Mouse (Mus musculus): Measurements from ENCODE around the gene Krtap17-1. TPM values are rescaled to one million over a fixed set of nuclear protein-coding genes. Genes with fewer than 3 reads are reported as not detected.

The Krtap17-1 gene
- polyA plus RNA-seq, 1 experiment from 2014 or later: 0.56 TPM

DNA sequence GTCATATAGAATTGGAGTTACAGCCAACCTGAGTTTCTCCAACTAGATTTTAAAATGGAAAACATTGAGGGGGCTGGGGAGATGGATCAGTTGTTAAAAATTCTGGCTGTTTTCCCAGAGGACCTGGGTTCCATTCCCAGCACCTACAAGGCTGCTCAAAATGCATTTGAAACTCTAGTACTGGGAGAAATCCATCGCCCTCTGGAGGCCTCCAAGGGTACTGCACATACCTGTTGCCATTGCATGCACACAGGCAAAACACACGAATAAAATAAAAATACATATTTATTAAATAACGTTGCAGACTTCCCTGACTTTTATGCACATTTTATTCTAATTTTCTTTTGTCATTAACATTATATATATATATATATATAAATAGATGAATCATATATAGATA, 12.8 kb upstream of the Krtap17-1 start:
- 60% methylated on average over 3 of the region's 3 CpGs for WGBS
- no peak overlapping the region for H3K4me3 ChIP-seq (ENCODE audit: low read depth, low read length)
- H3K4me2 ChIP-seq (ENCODE audit: low read depth, low read length): no peak overlapping the region
- no peak overlapping the region for H3K9ac ChIP-seq (replicated peaks; ENCODE audit: low read depth, low read length)
- no peaks in the 10 kb centered on the region for H3K36me3 ChIP-seq (ENCODE audit: control insufficient read depth, insufficient read depth, low read length)
- H3K27ac ChIP-seq (ENCODE audit: low read depth, low read length): no peak overlapping the region
- no peaks in the 10 kb centered on the region for H3K27me3 ChIP-seq (ENCODE audit: control insufficient read depth, insufficient read depth, low read length)
- no peaks in the 10 kb centered on the region for H3K4me1 ChIP-seq (ENCODE audit: control insufficient read depth, insufficient read depth, low read length)
- ATAC-seq (ENCODE audit: low read depth): no peak
- no peaks in the 10 kb centered on the region; the same call in none of the 2 replicates for H3K9me3 ChIP-seq (ENCODE audit: control insufficient read depth, low read length)

DNA sequence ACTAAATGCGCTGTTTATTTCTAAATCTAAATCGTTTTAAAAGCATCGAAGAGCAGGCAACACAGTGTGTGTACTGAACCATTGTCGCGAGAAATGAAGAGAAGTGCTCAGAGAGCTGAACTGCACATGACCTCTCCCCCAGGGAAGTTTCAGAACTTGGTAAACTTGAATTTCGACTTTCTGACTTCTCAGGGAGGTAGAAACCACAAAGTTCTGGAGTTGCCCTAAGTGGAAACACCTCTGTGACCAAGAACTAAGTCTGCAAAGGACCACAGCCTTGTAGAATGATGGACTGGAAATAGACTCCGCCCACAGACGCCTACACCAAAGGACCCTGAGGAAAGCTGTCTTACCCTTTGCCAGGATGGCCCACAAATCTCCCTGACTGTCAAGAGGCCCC, 12.1 kb upstream of the Krtap17-1 start:
- no peak for ATAC-seq (ENCODE audit: low read depth)
- no peaks in the 10 kb centered on the region for H3K4me1 ChIP-seq (ENCODE audit: control insufficient read depth, insufficient read depth, low read length)
- 87% methylated on average over 8 of the region's 8 CpGs for WGBS
- no peaks in the 10 kb centered on the region for H3K36me3 ChIP-seq (ENCODE audit: control insufficient read depth, insufficient read depth, low read length)
- H3K9me3 ChIP-seq (ENCODE audit: control insufficient read depth, low read length): no peaks in the 10 kb centered on the region; the same call in none of the 2 replicates
- no peak overlapping the region for H3K9ac ChIP-seq (replicated peaks; ENCODE audit: low read depth, low read length)
- H3K27ac ChIP-seq (ENCODE audit: low read depth, low read length): no peak overlapping the region
- no peak overlapping the region for H3K4me2 ChIP-seq (ENCODE audit: low read depth, low read length)
- no peaks in the 10 kb centered on the region for H3K27me3 ChIP-seq (ENCODE audit: control insufficient read depth, insufficient read depth, low read length)
- H3K4me3 ChIP-seq (ENCODE audit: low read depth, low read length): no peak overlapping the region

DNA sequence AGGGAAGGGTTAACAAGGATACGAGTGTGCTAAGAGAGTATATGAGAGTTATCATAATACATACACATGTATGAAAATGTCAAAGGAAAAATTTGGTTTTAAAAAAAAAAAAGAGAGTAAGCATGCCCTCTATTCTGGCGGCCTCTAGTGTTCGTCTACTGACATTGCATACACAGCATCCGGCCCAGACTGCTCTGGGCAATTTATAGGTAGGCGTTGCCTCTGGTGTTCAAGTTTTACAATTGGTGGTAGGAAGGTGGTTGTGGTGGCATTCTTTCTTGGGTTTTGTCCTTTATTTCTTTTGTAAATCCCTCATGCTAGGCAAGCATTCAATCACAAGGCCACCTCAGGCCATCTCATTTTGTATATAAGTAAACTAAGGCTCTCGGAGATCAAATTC, 11.1 kb upstream of the Krtap17-1 start:
- WGBS: 24% methylated on average over 6 of the region's 6 CpGs
- Histone ChIP-seq H3K4me3 (ENCODE audit: low read depth, low read length) (no peak overlapping the region), H3K4me2 (ENCODE audit: low read depth, low read length) (no peak overlapping the region), H3K9ac (replicated peaks; ENCODE audit: low read depth, low read length) (no peak overlapping the region), H3K36me3 (ENCODE audit: control insufficient read depth, insufficient read depth, low read length) (no peaks in the 10 kb centered on the region), H3K27me3 (ENCODE audit: control insufficient read depth, insufficient read depth, low read length) (no peaks in the 10 kb centered on the region), H3K27ac (ENCODE audit: low read depth, low read length) (no peak overlapping the region), H3K4me1 (ENCODE audit: control insufficient read depth, insufficient read depth, low read length) (no peaks in the 10 kb centered on the region), H3K9me3 (ENCODE audit: control insufficient read depth, low read length) (no peaks in the 10 kb centered on the region; the same call in none of the 2 replicates)
- ATAC-seq (ENCODE audit: low read depth): no peak

DNA sequence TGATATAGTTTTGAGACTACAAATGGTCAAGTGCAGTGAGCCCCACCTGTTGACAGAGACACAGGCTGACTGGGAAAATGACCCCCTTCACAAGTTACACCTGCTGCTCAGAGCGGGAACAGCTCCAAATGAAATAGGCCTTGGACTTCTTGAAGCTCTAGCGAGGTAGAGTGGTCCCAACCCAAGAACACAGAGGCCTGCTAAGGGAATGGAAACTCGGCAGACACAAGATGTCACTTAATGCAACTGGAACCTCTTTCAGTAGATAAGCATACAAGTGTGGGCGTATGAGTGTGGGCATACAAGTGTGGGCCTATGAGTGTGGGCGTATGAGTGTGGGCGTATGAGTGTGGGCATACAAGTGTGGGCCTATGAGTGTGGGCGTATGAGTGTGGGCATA, 5.3 kb upstream of the Krtap17-1 start:
- no peaks in the 10 kb centered on the region for H3K27me3 ChIP-seq (ENCODE audit: control insufficient read depth, insufficient read depth, low read length)
- no peaks in the 10 kb centered on the region; the same call in none of the 2 replicates for H3K9me3 ChIP-seq (ENCODE audit: control insufficient read depth, low read length)
- no peaks in the 10 kb centered on the region for H3K36me3 ChIP-seq (ENCODE audit: control insufficient read depth, insufficient read depth, low read length)
- H3K9ac ChIP-seq (replicated peaks; ENCODE audit: low read depth, low read length): no peak overlapping the region
- H3K4me2 ChIP-seq (ENCODE audit: low read depth, low read length): no peak overlapping the region
- H3K27ac ChIP-seq (ENCODE audit: low read depth, low read length): no peak overlapping the region
- H3K4me1 ChIP-seq (ENCODE audit: control insufficient read depth, insufficient read depth, low read length): no peaks in the 10 kb centered on the region
- no peak for ATAC-seq (ENCODE audit: low read depth)
- H3K4me3 ChIP-seq (ENCODE audit: low read depth, low read length): no peak overlapping the region
- 94% methylated on average over 7 of the region's 7 CpGs for WGBS

DNA sequence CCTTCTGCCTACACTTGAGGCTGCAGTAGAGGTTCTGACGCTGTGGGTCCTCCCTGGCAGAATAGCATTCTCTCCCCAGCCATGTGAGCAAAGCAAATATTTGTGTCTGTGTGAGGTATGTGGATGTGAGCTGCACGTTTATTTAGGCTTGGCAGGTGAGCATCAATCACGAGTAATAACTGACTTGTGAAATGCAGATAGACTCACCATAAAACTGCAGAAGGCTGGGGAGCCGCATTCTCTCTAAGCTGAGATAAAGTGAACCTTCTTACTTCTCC, 529 bp upstream of the Krtap17-1 start:
- H3K4me2 ChIP-seq (ENCODE audit: low read depth, low read length): no peak overlapping the region
- no peak for ATAC-seq (ENCODE audit: low read depth)
- H3K4me3 ChIP-seq (ENCODE audit: low read depth, low read length): no peak overlapping the region
- H3K4me1 ChIP-seq (ENCODE audit: control insufficient read depth, insufficient read depth, low read length): no peaks in the 10 kb centered on the region
- 52% methylated on average over 4 of the region's 4 CpGs for WGBS
- H3K36me3 ChIP-seq (ENCODE audit: control insufficient read depth, insufficient read depth, low read length): no peaks in the 10 kb centered on the region
- no peak overlapping the region for H3K27ac ChIP-seq (ENCODE audit: low read depth, low read length)
- no peaks in the 10 kb centered on the region for H3K27me3 ChIP-seq (ENCODE audit: control insufficient read depth, insufficient read depth, low read length)
- H3K9me3 ChIP-seq (ENCODE audit: control insufficient read depth, low read length): no peaks in the 10 kb centered on the region
- no peak overlapping the region for H3K9ac ChIP-seq (replicated peaks; ENCODE audit: low read depth, low read length)

DNA sequence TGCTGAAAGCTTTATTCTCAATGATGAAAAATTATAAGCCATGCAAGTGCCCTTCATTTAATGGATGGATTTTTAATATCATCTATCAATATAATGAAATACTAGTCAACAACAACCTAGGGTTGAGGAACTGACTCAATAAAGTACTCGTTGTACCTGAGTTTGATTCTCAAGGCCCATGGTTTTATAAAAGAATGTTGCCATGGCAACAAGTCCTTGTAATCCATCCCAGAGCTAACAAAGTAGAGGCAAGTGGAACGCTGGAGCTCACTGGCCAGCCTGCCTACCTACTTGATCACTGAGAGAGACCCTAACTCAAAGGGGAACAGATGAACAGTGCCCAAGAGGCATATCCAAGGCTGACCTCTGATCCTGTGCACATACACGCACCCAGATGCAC, 3.2 kb downstream of the Krtap17-1 start:
- no peak for ATAC-seq (ENCODE audit: low read depth)
- H3K4me2 ChIP-seq (ENCODE audit: low read depth, low read length): no peak overlapping the region
- 79% methylated on average over 3 of the region's 3 CpGs for WGBS
- H3K36me3 ChIP-seq (ENCODE audit: control insufficient read depth, insufficient read depth, low read length): no peaks in the 10 kb centered on the region
- no peak overlapping the region for H3K27ac ChIP-seq (ENCODE audit: low read depth, low read length)
- H3K4me1 ChIP-seq (ENCODE audit: control insufficient read depth, insufficient read depth, low read length): no peaks in the 10 kb centered on the region
- no peaks in the 10 kb centered on the region for H3K9me3 ChIP-seq (ENCODE audit: control insufficient read depth, low read length)
- no peaks in the 10 kb centered on the region for H3K27me3 ChIP-seq (ENCODE audit: control insufficient read depth, insufficient read depth, low read length)
- H3K9ac ChIP-seq (replicated peaks; ENCODE audit: low read depth, low read length): no peak overlapping the region
- no peak overlapping the region for H3K4me3 ChIP-seq (ENCODE audit: low read depth, low read length)

DNA sequence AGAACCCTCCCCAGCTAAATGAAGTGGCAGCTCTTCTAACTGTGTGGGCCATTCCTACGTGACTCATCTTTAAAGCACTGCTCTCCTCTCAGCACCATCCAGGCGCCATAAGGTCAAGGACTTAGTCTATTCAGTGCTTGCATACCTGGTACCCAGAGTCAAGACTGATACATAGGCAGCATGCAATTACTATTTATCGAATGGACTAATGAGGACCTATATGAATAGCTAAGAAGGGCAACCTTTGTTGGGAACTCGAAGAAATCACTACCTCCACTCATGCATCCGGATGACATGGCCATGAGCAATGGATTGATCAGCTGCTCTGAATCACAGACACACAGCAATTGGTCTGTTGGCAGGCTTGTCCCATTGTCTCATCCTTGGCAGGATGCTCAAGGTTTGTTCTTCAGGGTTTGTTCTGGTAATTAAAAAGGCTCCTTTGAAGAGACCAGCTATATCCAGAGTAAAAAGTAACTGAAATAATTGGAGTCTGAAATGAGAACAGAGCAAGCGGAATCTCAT, 3.9 kb downstream of the Krtap17-1 start:
- H3K9ac ChIP-seq (replicated peaks; ENCODE audit: low read depth, low read length): no peak overlapping the region
- H3K27me3 ChIP-seq (ENCODE audit: control insufficient read depth, insufficient read depth, low read length): no peaks in the 10 kb centered on the region
- 83% methylated on average over 6 of the region's 6 CpGs for WGBS
- H3K4me3 ChIP-seq (ENCODE audit: low read depth, low read length): no peak overlapping the region
- no peaks in the 10 kb centered on the region for H3K36me3 ChIP-seq (ENCODE audit: control insufficient read depth, insufficient read depth, low read length)
- no peaks in the 10 kb centered on the region for H3K9me3 ChIP-seq (ENCODE audit: control insufficient read depth, low read length)
- no peak overlapping the region for H3K27ac ChIP-seq (ENCODE audit: low read depth, low read length)
- H3K4me2 ChIP-seq (ENCODE audit: low read depth, low read length): no peak overlapping the region
- H3K4me1 ChIP-seq (ENCODE audit: control insufficient read depth, insufficient read depth, low read length): no peaks in the 10 kb centered on the region
- ATAC-seq (ENCODE audit: low read depth): no peak

DNA sequence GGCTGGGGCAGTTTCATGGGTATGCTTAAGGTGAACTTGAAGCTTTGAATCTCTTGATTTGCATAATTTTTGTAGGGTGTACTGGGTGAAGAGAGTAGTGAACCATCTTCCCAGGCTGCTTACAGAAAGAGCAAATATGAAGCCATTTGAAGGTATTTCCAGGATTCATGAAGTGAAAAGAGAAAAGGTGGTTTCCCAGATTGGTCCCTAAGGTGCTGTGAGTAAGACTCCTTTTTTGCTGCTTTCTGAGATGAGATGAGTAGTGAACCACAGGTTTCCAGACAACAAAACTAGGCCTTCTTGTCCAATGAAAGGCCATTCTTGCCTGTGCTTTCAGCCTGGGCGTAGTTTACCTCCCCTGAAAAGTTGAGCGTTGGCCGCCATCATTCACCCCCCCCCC, 5.3 kb downstream of the Krtap17-1 start:
- H3K4me1 ChIP-seq (ENCODE audit: control insufficient read depth, insufficient read depth, low read length): no peaks in the 10 kb centered on the region
- 87% methylated on average over 3 of the region's 3 CpGs for WGBS
- no peaks in the 10 kb centered on the region for H3K36me3 ChIP-seq (ENCODE audit: control insufficient read depth, insufficient read depth, low read length)
- ATAC-seq (ENCODE audit: low read depth): no peak
- no peak overlapping the region for H3K27ac ChIP-seq (ENCODE audit: low read depth, low read length)
- H3K4me2 ChIP-seq (ENCODE audit: low read depth, low read length): no peak overlapping the region
- no peaks in the 10 kb centered on the region for H3K9me3 ChIP-seq (ENCODE audit: control insufficient read depth, low read length)
- H3K27me3 ChIP-seq (ENCODE audit: control insufficient read depth, insufficient read depth, low read length): no peaks in the 10 kb centered on the region
- H3K9ac ChIP-seq (replicated peaks; ENCODE audit: low read depth, low read length): no peak overlapping the region
- no peak overlapping the region for H3K4me3 ChIP-seq (ENCODE audit: low read depth, low read length)

DNA sequence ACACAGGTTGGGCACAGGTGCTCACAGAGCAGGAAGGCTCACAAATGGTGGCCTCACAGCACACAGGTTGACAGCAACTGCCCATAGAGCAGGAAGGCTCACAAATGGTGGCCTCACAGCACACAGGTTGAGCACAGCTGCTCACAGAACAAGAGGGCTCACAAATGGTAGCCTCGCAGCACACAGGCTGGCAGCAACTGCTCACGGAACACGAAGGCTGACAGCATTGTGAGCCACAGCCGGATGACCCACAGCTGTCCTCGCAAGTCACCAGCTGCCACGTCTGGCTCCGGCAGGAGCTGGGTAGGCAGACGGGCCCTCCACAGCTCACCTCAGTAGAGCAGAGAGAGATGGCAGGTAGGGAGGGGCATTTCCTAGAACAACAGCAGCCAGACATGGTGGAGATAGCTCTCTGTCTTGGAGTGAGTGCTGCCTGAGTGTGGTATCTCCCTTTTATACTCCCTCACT, 7.6 kb downstream of the Krtap17-1 start, which contains the start of gene Krtap16-1:
Krtap16-1 (minus strand) TSS at position 418 of the 468 bp plus-strand sequence.
- peak; percentile 9; the same call in 1 of the 2 replicates for ATAC-seq (ENCODE audit: low read depth)
- no peaks in the 10 kb centered on the region for H3K4me1 ChIP-seq (ENCODE audit: control insufficient read depth, insufficient read depth, low read length)
- no peak within 1 kb of the TSS for H3K4me2 ChIP-seq (ENCODE audit: low read depth, low read length)
- H3K9ac ChIP-seq (replicated peaks; ENCODE audit: low read depth, low read length): no peak within 1 kb of the TSS
- H3K27me3 ChIP-seq (ENCODE audit: control insufficient read depth, insufficient read depth, low read length): no peaks in the 10 kb centered on the region
- WGBS: 76% methylated on average over 8 of the region's 8 CpGs
- peak within 1 kb of the TSS; percentile 48 for H3K27ac ChIP-seq (ENCODE audit: low read depth, low read length)
- no peaks in the 10 kb centered on the region for H3K36me3 ChIP-seq (ENCODE audit: control insufficient read depth, insufficient read depth, low read length)
- H3K9me3 ChIP-seq (ENCODE audit: control insufficient read depth, low read length): no peaks in the 10 kb centered on the region
- no peak within 1 kb of the TSS for H3K4me3 ChIP-seq (ENCODE audit: low read depth, low read length)
